Mouse (Mus musculus) hematopoietic stem cell, adult 5-6 weeks (primary cell): ENCODE results near the gene C030005K15Rik. TPM values are rescaled to one million over a fixed set of nuclear protein-coding genes. Genes with fewer than 3 reads are reported as not detected.
"Not testable (repeated sequence)": the region's sequence is repeated elsewhere in the genome, so short reads cannot be mapped to it uniquely, and the experiment has no call there.

ENCODE experiments used
- ATAC-seq, 2 experiments: fragments of 125-278 bp in 1 of 2; replicated peaks in 1 of 2; 2 replicates each; pipeline ENCODE4 v1.8.0; 2016 to 2017; ENCODE audit warnings: inconsistent platforms in 2 of 2, mild to moderate bottlenecking in 2 of 2, moderate number of reproducible peaks in 2 of 2, low read depth in 1 of 2, moderate TSS enrichment in 1 of 2; ENCODE audit not compliant: low FRiP score in 2 of 2, poor library complexity in 2 of 2, severe bottlenecking in 2 of 2, insufficient read depth in 1 of 2, low TSS enrichment in 1 of 2
- total RNA-seq: library from RNA; stranded (forward); fragments of 172-1452, 232-1000 nt; gene quantifications from 2 replicates; pipeline ENCODE4 v1.2.3, GENCODE M21; 2017

The C030005K15Rik gene
- not detected in 2 replicates for total RNA-seq

DNA sequence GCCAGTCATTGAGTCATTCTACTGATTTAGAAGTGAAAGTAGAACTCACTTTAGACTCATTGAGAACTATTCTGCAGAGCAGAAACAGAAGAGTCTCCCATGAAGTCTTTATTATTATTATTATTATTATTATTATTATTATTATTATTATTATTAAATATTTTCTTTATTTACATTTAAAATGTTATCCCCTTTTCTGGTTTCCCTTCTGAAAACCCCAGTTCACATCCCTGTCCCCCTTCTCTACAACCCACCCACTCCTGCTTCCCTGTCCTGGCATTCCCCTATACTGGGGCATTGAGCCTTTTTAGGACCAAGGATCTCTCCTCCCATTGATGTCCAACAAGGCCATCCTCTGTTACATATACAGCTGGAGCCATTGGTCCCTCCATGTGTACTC is at the start of gene C030005K15Rik:
TSS of gene C030005K15Rik (minus strand) at position 101 of the 400 bp plus-strand sequence.
- not testable (repeated sequence) for ATAC-seq

DNA sequence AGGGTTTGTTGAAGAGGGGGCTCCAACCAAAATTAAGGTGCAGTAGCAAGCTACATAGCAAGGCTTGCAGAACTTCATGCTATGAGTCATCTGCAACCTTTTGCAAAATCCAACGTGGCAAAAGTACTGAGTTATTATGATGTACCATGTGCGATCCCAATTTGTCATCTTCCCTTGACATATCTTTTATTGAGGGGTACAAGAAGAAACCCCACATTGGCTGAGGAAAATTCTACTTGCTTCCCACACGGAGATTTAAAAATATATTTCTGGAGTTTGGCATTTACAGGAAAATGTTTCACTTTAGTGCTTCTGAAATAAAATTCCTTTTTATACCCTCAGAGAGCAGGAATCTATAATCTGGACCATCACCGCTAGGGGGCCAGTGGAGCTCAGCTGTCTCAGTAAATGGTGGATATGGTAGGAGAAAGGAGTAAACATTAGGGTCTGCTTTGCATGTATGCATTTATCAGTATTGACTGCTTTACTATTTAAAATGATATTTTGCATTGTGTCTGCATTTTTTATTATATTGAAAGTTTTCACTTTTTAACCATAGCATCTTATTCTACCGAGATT is 41.7 kb upstream of the C030005K15Rik start:
- ATAC-seq = no peak

DNA sequence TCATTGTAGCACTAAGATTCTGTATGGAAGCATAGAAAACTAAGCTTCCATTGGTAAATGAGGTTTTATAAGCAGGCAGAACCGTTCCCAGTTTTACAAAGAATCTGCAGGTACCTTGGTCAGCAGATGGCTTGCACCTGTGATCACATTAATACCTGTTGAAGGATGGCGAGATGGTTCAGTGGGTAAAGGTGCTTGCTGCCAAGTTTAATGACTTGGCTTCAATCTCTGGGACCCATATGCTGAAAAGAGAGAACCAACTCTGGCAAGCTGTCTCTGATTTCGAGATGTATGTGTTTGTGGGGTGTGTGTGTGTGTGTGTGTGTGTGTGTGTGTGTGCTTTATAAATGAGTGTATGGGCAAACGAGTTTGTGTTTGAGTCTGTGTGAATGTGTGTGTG is 27.3 kb upstream of the C030005K15Rik start:
- no peak for ATAC-seq

DNA sequence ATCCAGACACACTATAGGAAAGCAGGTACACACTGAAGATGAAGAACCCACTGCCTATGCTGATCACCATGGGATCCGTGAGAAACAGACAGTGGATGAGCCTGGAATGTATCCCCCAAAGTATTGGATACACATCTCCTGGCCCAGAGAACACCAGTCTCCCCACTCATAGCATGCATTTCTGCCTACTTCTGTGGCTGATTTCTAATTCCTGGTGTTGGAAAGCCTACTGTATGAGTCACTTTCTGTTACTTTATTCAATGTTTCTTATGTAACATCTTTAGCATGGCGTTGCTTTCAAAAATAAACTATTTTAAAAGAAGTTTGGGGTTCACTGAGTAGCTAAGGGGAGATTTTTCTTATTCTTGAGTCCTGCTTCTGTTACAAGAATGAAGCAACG is 20.7 kb upstream of the C030005K15Rik start:
- ATAC-seq = no peak

DNA sequence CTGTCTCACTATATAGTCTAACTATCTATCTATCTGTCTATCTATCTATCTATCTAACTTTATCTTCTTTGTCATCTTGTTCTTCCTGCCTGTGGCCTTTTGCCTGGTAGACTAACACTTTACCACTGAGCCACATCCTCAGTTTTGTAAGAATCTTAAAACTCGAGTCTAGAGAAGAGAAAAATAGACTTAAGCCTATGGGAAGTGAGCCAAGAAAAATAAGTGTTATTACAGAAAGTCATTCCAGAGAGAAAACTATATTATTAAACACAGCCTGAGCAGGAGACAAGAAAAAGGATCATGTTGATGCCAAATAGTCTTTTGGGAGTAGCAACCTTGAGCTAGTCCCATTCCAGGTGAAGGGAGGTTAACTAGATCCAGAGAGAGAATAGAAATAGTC is 626 bp downstream of the C030005K15Rik start:
- no peak for ATAC-seq

DNA sequence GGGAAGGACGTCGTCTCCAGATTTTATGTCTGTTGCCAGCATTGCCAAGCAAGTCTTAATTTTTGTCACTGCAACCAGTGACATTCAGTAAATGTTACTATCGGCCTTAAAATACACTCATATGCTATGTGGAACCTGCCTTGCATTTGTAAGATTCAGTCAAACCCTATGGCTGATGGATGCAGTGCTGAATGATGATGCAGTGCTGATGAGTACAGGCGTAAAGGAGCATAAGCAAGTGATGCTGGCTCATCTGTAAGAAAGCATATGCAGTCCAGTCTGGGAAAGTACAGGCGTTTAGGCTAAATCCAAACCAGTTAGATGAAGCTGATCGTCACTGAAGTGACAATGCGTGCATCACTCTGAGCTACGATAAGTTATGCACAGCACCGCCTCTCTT is 3.8 kb downstream of the C030005K15Rik start:
- no peak for ATAC-seq

DNA sequence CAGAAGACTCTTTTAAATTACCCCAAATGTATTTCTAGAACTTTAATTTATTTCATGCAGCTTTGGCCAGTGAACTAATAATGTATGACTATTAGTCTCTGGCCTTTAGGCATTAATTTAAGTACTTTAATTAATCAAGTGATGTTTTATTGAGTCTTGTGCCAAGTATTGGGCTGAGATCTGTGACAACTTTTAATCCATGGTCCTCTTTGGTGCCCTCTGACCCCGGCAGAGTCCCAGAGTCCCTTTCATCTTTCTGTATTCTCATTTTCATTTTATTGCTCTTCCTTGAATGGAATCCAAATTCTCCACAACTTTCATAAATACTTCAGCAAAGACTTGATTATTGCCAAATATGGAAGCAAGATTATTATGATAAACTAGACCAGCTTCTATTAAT is 5.9 kb downstream of the C030005K15Rik start:
- ATAC-seq = no peak

DNA sequence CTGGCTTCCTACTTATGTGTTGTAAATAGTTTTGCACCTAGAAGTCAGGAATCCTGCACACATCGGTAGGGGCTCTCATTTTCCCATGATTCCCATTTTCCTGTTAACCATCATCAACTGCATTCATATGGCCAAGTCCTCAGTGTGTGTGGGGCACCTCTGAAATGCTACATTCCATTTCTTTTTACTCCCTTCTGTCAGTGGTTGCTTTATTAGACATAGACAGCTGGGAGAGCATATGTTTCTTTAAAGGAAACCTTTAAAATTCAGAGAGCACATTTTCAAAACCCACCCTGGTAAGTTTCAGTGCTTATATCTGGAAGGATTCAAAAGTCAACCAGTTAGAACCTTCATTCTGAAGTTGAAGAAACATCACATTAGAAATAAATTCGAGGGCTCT is 8.5 kb downstream of the C030005K15Rik start:
- ATAC-seq = no peak

DNA sequence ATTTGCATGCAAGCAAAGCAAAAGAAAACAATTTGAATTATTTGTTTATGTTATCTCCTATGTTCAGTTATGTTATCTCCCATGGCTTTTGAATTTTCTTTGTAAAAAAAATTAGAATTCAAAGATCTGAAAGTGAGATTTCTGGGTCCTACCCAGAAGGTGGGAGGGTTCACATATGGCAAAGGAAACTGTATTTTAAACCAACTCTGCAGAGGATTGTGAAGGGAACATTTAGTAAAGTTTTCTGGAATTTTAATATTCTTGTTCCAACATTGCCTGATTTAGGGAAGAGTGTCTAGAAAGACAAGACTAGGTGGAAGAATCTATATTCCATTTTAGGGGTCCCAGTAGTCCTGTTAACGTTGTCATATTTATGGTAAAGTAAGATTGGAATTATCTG is 9.3 kb downstream of the C030005K15Rik start:
- no peak for ATAC-seq

DNA sequence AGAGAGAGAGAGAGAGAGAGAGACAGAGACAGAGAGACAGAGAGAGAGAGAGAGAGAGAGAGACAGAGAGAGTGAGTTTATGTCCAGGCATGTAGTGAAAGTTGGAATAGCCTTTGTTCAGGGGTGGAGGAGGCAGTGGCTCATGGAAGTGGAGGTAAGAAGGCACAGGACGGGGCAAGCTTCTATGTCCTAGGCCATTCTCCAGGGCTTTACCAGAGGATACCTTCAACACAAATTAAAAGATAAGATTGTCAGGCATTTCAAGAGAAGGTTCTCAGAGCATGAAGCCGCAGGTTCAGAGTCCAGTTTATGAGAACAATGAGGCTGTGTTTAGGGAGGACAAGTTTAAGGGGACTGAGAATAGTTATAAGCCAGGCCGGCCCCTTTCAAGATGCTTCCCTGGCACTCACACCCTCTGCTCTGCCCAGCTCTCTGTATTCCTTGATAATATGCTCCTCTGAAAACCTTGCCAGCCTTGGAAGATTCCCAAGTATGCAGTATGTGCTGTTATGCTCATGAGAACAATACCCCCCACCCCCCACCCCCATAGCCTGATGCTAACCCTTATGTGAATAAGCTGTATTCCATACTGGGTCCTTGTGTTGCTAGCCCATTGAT is 11.2 kb downstream of the C030005K15Rik start:
- ATAC-seq = no peak

DNA sequence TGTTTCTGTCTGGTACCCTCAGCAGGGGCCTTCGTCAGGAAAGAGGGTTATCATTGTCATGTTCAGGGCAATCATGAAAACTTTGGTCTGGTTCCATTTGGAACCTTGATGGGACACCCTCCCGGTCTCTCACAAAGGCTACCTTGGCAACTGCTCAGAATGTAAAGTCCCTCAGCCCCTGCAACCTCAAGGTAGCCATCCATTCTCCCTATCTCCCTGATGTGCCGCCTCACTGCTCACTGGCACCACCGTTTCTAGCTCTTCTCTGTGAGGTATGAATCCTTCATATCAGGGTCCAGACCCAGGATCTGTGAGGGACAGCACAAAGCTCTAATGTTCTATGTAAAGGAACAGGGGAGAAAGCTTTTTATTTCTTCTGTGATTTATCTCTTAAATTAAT is 12.0 kb downstream of the C030005K15Rik start:
- ATAC-seq = no peak

DNA sequence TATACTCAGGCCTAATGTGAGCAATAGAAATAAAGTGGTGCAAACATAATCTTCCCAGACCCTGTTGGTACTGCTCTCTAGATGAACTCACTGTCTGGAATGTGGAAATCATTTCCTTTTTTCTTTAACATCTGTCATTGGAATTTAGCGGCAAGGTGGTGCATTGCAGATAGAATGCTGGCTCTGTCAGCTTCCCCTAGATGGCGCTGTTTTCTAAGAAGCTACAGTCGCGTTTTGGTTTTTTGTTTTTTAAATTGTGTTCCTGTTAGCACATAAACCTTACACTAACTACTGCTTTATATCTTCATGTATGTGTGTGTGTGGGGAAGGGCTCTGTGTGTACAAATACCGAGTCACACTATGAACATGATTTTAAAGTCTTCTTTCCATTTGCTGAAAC is 13.9 kb downstream of the C030005K15Rik start:
- ATAC-seq = peak; percentile 51 to 76

DNA sequence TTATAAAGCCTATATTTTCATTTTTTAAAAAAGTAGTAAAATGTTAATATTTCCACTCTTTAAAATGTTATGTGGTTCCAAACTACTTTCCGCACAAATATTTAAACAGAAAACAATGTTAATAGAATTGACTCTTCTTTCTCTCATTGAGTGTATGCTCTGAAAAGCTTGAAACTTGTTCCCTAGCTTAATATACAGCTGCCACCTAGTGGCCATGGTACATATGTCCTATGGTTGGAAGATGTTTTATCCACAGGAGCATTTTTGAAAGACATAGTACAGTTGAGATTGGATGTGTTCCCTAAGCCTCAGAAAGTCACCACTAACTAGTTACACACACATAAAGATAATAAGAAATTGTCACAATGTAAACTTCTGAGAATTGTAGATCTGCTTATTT is 22.0 kb downstream of the C030005K15Rik start:
- ATAC-seq = peak; percentile 58 to 59; a peak in 2 of 4 replicates

DNA sequence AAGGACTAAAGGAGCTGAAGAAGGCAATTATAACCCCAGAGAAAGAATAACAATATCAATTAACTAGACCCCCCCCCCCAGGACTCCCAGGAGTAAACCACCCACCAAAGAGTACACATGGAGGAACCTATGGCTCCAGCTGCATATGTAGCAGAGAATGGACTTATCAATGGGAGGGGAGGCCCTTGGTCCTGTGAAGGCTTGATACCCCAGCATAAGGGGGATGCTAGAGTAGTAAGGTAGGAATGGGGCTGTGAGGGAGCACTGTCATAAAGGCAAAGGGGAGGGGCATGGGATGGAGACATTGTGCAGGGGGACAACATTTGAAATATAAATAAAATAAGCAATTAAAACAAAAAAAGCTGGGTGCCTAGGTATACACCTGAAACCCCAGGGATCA is 24.2 kb downstream of the C030005K15Rik start:
- ATAC-seq = no peak

DNA sequence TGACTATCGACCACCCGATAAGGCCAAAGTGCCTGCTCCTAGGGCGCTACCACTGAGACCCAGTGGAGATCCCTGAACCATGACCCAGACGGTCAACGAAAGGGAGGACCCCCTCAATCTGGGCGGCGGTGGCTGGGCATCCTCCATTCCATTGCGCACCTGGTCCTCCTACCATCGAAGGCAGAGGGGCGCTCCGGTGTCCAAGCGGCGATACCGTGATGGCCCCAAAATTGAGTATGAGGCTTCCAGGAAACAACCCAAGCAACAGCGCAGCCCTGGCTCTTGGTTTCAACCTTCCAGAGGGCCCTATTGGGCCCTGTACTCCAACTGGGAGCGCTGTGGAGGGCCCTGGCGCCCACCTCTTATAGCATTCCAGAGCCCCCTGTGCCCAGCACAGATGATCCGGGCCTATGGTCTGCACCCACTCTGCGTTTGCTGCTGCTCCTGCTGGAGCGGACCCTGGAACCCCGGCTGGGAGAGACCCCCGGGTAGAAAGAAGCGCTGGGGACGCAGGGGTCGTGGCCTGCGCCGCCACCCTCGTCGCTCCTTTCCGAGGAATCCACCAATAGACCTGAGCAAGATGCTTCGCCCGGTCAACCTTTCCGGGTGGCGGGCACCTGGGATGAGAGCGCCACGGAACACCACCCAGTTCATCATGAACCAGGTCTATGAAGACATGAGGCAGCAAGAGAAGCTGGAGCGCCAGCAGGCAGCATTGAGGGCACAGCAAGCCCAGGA is 33.0 kb downstream of the C030005K15Rik start:
- ATAC-seq = no peak

DNA sequence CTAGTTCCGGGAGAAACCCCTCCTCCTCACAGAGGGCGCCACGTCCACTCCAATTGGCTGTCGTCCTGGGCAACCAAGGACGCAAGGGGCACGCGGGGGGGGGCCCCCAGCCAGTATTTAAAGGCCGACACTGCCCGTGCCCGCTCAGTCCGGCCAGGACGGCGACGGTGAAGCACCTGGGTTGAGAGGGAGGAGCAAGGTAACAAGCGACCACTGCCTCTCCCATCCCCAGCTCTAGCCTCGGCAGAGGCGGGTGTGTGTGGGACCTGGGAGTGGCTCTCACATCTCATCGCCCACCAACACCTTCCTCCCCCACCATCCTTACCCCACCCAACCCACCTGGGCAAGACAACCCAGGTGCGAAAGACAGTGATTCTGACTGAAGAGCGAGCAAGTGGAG is 33.6 kb downstream of the C030005K15Rik start, which contains the start of gene Ccer1:
TSS of gene Ccer1 (plus strand) at position 147 of the 400 bp plus-strand sequence.
- no peak; a peak in 1 of 4 replicates for ATAC-seq

DNA sequence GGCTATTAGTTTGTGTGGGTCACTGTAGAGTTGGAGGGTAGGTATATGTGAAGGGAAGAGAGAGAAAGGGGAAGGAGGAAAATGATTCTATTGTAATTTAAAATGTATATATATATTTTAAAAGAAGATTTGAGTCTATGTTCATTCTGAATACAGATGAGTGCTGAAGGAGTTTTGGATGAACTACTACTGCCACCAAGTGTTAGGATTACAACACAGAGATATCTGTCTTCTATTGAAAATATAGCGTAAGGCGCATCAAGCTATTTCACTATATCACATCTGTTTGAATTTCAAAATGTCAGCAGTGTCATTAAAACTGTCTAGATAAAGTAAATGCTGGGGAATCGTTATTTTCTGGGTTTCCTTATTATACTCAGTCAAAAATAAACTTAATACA is 37.1 kb downstream of the C030005K15Rik start:
- no peak for ATAC-seq

DNA sequence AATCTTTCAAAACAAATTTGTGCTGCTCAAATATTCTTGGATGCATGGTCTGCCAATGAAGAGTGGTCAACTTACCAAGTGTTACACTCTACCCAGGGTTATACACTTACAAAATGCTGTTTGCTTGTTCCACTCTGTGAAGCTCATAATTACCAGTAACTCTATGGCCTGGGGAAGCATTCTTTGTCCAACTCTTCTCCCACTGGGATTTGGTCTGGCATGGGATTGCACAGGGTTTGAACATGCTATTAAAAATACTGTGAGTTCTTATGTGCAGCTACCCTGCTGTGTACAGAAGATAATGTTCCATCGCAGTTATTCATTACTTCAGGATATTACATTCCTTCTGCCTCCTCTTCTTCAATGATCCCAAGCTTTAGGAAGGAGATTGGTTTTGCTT is 39.4 kb downstream of the C030005K15Rik start:
- no peak for ATAC-seq
